Mouse (Mus musculus): ENCODE measurements around the gene Hlcs. TPM values are rescaled to one million over a fixed set of nuclear protein-coding genes. Genes with fewer than 3 reads are reported as not detected.

Gene Hlcs
- total RNA-seq, 4 experiments from 2014 or later: 14.0 to 16.5 (median 15.7) TPM

GRCm38 (mm10) chr16:94168655-94169545 lies 144.5 kb downstream of the Hlcs start:
- DNase-seq (ENCODE audit: low spot score in 2 of 2): no peak

DNA sequence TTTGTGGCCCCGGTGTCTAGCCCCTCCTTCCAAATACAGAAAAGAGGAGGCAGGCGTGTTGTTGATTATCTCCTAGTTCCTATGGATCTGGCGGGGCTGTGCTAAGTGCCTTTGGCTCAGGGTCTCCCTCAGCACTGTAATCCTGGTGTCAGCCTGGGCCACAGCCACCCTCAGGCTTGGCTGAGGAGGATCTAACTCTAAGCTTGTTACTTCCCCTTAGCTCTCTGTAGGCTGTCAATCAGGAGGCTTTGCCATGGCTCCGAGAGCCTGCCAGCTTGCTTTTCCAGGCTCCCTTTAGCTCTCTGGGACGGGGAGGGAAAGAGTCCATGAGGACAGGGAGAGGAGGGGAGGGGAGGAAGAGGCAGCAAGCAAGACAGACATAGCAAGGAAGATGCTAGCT lies 148.4 kb downstream of the Hlcs start:
- no peak for DNase-seq (ENCODE audit: low spot score in 2 of 2)

- no peak for DNase-seq (ENCODE audit: low spot score in 2 of 2)
Measured at GRCm38 (mm10) chr16:94164236-94164635, 149.1 kb downstream of the Hlcs start.

- no peak for DNase-seq (ENCODE audit: low spot score in 2 of 2)
Measured at GRCm38 (mm10) chr16:94163051-94163450, 150.3 kb downstream of the Hlcs start.

DNA sequence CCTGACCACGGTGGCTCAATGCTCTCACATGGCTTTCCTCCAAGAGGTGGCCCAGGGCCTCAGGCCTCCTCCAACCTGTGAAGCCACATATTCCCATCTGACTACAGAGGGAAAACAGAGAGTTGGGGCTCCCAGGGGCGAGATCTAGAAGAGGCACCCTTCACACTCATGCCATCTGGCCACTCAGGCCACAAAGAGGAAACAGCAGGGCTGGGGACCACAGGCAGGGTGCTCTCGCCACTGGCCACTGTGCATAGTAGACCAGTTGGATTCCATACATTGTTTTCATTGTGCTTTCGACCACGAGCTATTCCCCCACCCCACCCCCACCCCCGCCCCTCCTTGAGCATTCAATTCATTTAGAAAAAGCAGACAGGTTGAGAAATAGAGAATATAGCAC lies 151.4 kb downstream of the Hlcs start:
- DNase-seq (ENCODE audit: low spot score in 2 of 2): no peak

DNA sequence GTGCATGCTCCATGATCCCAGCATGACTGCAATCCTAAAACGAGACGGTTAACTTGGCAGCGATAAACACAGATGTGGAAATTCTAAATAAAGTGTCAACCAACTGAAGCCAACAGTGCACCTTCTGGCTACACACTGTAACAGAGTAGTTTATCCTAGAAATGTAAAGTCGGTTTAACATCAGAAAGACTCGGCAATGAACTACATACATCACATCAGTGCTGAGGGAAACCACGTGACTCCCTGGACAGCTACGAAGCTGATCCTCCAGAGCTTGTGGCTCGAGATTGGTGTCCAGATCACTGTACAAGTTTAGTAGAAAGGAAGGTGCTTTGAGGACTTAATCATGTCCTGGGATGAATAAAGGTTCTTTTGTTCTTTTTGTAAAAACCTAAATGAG lies 155.6 kb downstream of the Hlcs start:
- DNase-seq (ENCODE audit: low spot score in 2 of 2): no peak

DNA sequence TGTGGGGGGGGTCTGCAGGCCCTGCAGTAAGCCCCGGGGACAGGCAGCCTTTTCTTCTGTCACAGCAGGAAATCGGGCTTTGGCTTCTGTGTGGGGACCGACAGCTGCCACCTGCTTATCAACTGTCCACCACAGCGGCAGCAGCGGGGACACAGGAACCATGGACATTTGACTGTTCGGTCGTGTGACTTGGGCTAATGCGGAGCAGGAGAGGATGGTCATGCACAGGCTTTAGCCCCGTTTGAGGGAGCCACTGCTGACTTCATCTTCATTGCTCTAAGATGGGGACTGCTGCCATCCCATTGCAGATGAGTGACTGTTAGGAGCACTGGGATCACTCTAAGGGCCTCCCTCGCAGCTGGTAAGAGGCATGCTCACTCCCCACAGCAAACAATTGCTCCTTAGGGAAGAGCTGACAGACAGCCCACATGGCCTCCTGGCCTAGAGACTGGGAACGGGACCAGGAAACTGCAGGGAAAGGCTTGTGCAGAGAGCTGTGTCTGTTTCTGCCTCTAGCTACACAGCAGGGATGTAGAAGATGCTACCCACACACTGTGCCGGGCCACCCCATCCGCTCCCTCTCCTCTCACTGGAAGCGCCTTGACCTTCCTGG lies 158.2 kb downstream of the Hlcs start:
- peak; percentile 50 to 51 for DNase-seq (ENCODE audit: low spot score in 2 of 2)

- DNase-seq (ENCODE audit: low spot score in 2 of 2): no peak
Measured at GRCm38 (mm10) chr16:94150125-94151103, 163.0 kb downstream of the Hlcs start.

DNA sequence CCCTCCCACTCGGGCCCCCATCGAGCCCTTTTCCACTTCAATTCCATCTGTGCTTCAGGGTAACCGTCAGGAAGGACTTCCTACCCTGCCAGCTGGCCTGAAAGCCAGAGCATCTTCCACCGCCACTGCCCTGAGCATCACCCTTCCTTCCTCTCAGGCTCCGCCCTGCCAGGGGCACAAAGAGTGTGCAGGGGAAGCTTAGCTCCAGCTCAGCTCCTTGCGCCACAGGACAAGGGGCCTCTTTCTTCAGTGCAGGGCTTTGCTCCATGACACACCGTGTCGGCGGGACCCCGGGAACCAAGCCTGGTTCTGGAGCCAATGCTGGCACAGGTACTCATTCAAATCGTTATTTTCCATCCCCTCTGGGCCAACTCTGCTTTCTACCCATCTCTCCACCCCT lies 165.2 kb downstream of the Hlcs start:
- DNase-seq (ENCODE audit: low spot score in 2 of 2): peak in 1 of 2 experiments; percentile 32

DNA sequence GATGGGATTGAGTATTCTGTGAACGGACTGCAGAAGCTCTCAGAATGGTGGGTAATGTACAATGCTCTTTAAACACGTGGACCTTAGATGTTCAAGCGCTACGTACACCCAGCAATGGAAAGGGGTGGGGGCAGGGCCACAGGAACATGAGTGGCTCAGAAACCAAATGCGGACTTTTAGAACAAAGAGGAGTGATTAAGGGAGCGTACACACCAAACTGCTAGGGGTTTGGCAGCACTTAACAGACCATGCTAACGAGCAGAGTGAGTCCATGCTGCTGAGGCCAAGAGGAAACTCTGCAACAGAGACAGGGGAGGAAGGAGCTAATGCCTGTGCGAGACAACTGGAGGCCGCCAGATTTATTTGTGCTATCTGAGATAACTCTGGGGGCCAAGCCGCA lies 170.0 kb downstream of the Hlcs start:
- DNase-seq (ENCODE audit: low spot score in 2 of 2): no peak

DNA sequence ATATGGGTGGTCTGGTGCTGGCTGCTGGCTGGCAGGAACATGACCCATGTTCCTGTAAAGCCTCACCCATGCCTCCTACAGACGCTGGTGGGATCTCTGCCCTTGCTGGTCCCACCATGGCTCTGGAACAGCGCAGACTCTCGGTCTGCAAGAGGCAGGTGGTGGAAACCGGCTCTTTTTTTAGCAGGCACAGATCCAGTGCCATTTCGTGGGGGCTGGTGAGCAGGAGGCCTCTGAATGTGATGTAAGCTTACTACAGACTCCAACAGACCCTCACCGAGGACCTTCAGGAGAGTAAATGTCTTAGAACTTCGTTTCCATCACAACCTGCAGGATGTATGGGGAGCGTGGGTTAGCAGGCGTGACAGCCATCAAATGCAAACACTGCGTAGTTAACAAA lies 172.6 kb downstream of the Hlcs start:
- DNase-seq (ENCODE audit: low spot score in 2 of 2): no peak

GRCm38 (mm10) chr16:94134218-94134617 lies 179.2 kb downstream of the Hlcs start:
- no peak for DNase-seq (ENCODE audit: low spot score in 2 of 2)

DNA sequence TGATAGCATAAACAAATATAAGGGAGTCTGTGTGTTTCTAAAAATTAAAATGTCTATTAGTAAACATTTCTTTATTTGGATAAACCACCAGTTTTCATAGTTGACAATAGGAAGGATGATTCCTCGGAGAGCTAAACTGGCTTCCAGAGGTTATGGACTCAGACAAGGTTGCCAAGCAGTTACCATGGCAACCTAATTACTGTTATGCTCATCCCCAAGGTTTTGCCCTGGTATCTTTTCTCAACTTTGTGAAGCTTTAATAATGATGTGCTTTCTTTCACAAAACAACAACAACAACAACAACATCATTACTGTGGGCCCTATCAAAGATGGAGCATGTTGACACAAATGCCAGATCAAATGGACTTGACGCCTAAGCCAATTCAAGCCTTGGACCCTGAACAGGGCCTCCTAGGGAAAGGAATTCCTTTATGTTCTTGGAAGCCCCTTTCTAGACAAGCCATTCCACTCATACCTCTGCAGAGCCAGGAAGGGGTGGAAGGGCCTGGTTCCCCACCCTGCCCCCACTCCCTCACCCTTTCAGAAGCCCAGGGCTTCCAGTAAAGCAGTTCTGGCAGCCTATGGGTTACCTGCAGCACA lies 185.0 kb downstream of the Hlcs start:
- DNase-seq (ENCODE audit: low spot score in 2 of 2): no peak

- no peak for DNase-seq (ENCODE audit: low spot score in 2 of 2)
Measured at GRCm38 (mm10) chr16:94126200-94126599, 187.2 kb downstream of the Hlcs start.

GRCm38 (mm10) chr16:94125172-94125981 lies 188.0 kb downstream of the Hlcs start:
- DNase-seq (ENCODE audit: low spot score in 2 of 2): no peak

GRCm38 (mm10) chr16:94123247-94123646 lies 190.1 kb downstream of the Hlcs start:
- peak in 1 of 2 experiments; percentile 24 for DNase-seq (ENCODE audit: low spot score in 2 of 2)

- DNase-seq (ENCODE audit: low spot score in 2 of 2): no peak
Measured at GRCm38 (mm10) chr16:94122347-94122746, 191.0 kb downstream of the Hlcs start.

GRCm38 (mm10) chr16:94118394-94118793 lies 195.0 kb downstream of the Hlcs start:
- DNase-seq (ENCODE audit: low spot score in 2 of 2): no peak

DNA sequence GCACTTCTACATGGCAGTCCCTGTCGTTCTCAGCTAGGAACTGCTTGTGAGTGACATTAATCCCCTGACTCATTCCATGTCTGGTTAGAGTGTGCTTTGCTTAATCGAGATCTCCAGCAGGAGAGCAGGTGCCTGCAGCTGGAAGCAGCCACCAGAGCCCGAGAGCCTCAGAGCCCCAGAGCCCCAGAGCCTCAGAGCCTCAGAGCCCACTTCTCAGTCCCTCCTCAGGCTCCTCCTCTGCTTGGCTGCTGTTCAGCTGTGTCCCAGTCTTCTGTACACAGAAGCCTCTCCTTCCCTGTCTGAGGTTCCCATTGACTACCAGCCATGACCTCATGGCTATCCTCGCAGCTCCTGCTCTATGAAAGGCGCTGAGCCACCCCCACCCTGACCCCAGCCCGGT lies 196.0 kb downstream of the Hlcs start:
- no peak for DNase-seq (ENCODE audit: low spot score in 2 of 2)

DNA sequence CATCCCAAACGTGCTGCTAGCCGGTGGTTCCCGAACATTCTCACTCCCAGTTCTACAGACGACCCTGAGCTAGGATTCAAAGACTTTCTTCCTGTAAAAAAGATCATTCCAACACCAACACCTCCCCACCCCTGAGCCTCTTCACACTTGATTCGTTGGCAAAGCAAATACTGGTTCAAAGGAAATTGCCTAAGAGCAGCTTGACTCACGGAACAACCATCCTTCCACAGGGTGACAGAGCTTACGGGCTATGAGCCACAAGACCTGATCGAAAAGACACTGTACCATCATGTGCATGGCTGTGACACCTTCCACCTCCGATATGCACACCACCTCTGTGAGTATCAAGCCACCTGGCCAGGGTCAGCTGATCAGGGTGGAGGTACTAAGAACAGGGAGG lies 198.7 kb downstream of the Hlcs start:
- DNase-seq (ENCODE audit: low spot score in 2 of 2): no peak
